Mouse (Mus musculus) granulocyte monocyte progenitor cell, adult 5-6 weeks (primary cell): ENCODE measurements around the gene Smarcd3. TPM values are rescaled to one million over a fixed set of nuclear protein-coding genes. Genes with fewer than 3 reads are reported as not detected.
A peak's percentile ranks its signal among the peaks of the same experiment; 100 is the strongest.

Experiments used
- ATAC-seq: replicated peaks from 2 replicates; pipeline ENCODE4 v1.8.0; 2016; ENCODE audit warnings: mild to moderate bottlenecking, moderate TSS enrichment, inconsistent platforms; ENCODE audit not compliant: poor library complexity, severe bottlenecking
- total RNA-seq, 2 experiments: library from RNA; stranded (forward) in 1 of 2; stranded (reverse) in 1 of 2; fragments of 200-712, 200-1000 nt in 1 of 2; fragments of >200 nt in 1 of 2; fragmentation: Nextera tagmentation in 1 of 2; gene quantifications; 2 replicates each; pipeline ENCODE4 v1.2.3; 2014 to 2017

The Smarcd3 gene
- total RNA-seq (2014; fragmentation: Nextera tagmentation) (not detected in 2 replicates), total RNA-seq (2017) (0.05 and 0.34 TPM in 2 replicates)

DNA sequence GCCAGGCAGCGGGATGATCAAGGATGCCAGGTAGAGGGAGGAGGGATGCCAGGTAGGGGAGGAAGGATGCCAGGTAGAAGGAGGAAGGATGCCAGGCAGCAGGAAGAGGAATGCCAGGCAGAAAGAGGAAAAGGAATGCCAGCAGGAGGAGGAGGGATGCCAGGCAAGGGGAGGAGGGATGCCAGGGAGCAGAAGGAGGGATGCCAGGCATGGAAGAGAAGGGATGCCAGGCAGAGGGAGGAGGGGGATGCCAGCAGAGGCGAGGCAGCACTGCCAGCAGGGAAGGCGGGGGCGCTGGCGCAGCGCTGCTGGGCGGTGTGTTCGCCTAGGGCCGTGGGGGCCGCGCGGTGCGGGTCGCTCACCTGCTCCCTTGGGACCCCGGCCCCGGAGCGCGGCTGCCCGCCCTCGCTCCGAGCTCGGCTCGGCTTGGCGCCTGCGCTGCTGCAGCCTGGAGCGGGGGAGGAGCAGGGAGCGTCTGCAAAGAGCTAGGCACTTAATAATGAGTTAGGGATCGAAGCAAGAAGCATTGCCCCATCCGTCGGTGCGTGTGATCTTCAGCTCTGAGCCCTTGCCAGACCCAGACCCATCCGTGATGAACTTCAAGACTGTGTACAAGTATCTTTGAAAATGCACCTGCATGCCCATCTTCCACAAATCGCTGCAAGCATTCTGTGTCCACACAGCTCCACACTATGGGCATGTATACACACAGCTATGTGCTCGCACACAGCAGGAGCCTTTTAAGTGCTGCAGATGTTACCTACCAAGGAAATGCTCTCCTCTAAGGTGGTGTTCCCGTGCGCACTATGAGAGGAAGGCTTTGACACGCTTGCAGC lies at the start of gene Smarcd3:
TSS of gene Smarcd3 (minus strand) at position 426 of the 836 bp plus-strand sequence.
- no peak; the same call in 1 of the 2 replicates for ATAC-seq

DNA sequence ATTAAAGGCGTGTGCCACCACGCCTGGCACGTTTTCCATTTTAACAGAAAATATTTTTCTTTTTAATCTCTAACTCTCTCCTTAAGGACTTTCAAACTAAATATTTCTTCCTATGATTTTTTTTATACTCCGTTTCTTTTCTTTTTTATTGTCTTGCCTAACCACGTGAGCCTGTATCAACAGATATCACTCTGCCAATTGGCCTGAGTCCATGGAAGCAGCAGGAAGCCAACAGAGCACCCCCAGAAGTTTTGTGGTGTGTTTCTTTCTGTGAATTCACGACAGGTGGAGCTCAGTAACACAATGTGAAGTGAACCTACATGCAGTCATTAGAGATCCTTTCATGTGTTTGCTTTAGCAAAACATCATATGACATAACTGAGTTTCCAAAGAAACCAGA lies 37.2 kb upstream of the Smarcd3 start:
- ATAC-seq = no peak

- ATAC-seq = no peak
Observed at GRCm38 (mm10) chr5:24659708-24660423, 35.7 kb upstream of the Smarcd3 start.

DNA sequence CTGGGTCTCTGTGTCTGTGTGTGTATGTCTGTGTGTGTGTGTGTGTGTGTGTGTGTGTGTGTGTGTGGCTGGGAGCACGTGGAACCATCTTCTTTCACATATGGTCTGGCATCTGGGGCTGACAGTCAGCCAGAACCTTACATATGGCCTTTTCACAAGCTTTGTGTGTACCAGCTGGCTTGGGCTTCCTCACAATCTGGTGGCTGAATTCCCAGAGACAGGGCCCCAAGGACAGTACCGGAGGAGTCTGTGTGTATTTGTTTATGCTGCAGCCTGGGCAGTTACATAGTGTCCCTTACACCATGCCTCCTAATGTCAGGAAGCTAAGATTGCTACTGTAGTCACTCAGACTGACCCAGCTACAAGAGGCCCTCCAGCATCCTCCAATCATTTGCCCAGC lies 32.9 kb upstream of the Smarcd3 start:
- no peak for ATAC-seq

- no peak for ATAC-seq
Observed at GRCm38 (mm10) chr5:24654491-24654890, 30.3 kb upstream of the Smarcd3 start.

DNA sequence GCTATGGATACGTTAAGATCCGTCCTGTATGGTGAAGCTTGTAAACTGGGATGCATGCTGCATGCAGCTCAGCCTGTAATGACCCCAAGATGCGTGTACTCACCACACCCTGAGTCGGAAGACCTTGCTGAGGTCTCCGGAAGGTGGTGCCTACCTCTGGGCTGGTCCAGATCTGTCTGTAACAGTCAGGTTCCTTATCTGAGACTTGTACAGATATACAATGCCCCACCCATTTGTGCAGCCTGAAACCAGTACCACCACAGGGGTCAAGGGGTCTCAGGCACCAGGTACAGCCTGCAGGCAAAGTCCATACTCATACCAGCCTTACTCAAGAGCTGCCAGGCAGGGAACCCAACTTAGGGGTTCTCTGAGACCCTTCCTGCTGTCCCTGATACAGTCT lies 28.6 kb upstream of the Smarcd3 start:
- ATAC-seq = no peak

- ATAC-seq = peak; percentile 89
Observed at GRCm38 (mm10) chr5:24651768-24652752, 27.8 kb upstream of the Smarcd3 start.

GRCm38 (mm10) chr5:24651356-24651755 lies 27.1 kb upstream of the Smarcd3 start:
- no peak for ATAC-seq

DNA sequence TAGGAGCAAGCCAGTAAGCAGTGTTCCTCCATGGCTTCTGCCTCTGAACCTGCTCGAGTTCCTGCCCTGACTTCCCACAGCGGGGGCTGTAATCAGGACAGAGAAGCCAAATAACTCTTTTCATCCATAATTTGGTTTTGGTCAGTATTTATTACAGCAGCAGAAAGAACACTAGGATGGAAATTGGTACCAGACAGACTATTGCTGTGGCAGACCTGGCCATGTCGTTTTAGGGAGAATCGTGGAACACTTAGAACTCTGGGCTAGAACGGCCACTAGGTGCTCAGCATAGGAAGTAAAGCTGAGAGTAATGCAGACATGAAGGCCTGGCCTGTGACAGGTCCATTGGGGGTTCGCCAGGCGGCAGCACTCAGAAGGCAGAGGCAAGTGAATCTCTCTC lies 25.5 kb upstream of the Smarcd3 start:
- ATAC-seq = no peak

DNA sequence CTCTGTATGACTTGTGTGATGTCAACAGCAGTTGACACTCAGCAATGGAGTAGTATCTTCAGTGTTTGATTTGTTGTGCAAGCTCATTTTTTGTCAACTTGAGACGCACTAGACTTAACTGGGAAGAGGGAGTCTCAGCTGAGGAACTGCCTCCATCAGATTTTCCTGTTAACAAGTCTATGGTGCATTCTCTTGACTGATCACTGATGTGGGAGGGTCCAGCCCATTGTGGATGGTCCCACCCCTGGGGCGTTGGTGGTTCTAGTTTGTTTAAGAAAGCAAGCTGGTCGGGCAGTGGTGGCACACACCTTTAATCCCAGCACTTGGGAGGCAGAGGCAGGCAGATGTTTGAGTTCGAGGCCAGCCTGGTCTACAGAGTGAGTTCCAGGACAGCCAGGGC lies 25.0 kb upstream of the Smarcd3 start:
- no peak for ATAC-seq

DNA sequence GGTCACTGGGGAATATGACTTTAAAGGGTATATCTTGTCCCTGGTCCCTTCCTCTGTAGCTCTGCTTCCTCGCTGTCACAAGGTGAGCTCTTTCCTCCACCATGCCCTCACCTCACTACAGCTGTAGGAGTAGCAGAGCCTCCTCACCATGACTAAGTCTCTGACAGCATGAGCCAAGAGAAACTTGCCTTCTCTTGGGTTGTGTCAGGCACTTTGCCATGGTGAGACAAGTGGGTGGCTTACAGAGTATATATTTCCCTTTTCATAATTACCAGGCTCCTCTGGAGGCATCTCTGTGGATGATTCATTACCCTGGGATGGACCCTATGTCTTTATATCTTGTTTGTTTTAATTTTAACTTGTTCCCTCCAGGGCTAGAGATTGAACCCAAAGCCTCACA lies 21.2 kb upstream of the Smarcd3 start:
- no peak for ATAC-seq

- no peak for ATAC-seq
Observed at GRCm38 (mm10) chr5:24639081-24639480, 14.9 kb upstream of the Smarcd3 start.

GRCm38 (mm10) chr5:24638131-24638530 lies 13.9 kb upstream of the Smarcd3 start:
- ATAC-seq = no peak

DNA sequence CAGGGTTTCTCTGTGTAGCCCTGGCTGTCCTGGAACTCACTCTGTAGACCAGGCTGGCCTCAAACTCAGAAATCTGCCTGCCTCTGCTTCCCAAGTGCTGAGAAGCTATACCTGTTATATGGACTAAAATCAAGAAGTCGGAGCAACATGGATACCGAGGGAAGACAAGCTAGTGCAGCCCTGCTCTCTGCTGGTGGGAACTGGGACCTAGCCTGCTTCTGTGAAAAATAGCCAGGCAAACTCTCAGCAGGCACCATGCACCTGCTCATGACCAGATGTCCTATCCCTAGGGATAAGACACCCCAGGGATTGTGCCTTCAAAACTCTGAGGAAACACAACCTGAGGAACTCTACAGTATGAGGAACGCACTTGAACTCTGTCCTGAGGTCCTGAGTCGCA lies 12.8 kb upstream of the Smarcd3 start:
- ATAC-seq = no peak

- ATAC-seq = no peak
Observed at GRCm38 (mm10) chr5:24635526-24636141, 11.4 kb upstream of the Smarcd3 start.

DNA sequence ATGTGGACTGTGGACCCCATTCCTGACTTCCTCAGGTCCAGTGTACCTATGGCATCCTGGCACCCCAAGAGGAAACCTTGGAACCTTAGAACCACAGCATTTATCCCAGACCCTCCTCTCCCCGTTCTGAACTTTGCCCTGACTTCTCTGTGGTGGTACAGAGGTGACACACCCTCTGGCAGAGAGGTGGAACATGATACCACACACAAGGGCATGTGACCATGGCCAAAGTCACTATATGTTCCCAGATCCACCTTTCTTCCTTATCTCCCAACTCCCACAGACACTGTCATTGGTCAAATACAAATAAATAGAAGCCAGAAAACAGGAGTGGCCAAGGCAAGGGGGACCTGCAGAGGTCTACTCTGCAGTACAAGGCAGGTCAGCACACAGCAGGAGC lies 10.9 kb upstream of the Smarcd3 start:
- no peak for ATAC-seq

DNA sequence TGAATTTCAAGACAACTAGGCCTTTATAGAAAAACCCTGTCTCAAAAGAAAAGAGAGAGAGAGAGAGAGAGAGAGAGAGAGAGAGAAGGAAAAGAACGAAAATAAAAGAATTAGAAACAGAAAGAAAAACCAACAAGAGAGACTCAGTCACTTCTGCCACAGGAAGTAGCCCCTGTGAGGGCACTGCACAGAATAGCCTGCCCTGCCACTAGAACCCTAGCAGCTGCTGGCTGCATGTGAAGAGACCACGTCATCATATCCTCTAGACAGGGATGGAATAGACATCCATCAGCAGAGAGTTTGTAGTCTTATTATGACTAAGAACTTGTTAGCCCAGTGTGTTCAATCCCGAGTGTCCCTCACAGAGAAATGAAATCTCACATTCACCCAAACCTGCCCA lies 5.5 kb upstream of the Smarcd3 start:
- no peak for ATAC-seq

DNA sequence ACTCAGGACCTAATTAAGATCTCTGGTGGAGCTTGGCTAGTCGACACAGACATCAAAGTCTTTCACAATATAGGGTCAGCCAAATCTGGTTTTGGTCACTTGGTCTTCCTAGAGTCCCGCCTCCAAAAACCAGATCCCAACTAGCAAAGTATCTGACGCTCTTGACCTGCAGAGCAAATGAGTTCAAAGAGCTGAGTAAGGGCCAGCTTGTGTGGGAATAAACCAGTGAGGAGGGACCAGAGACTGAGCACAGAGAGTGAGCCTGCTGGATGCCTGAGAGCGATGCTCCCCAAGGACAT lies 560 bp upstream of the Smarcd3 start:
- ATAC-seq = no peak

GRCm38 (mm10) chr5:24623041-24623985 lies 898 bp downstream of the Smarcd3 start:
- no peak for ATAC-seq
